Mouse (Mus musculus) hindbrain, embryonic 14.5 days (tissue): Measurements from ENCODE around the gene Nmu. TPM values are rescaled to one million over a fixed set of nuclear protein-coding genes. Genes with fewer than 3 reads are reported as not detected.

ENCODE experiments used
- ATAC-seq: fragments of 200-750 bp; cut with Nextera tagmentation; 2 replicates; pipeline ENCODE4 v1.8.0; 2017; ENCODE audit warnings: moderate number of reproducible peaks, mild to moderate bottlenecking, moderate TSS enrichment, moderate library complexity; ENCODE audit not compliant: low FRiP score
- DNase-seq: peaks from one replicate; pipeline ENCODE4 v3.0.0-alpha.2; 2015; ENCODE audit warnings: low spot score
- H3K27ac ChIP-seq: fragments of 300-500 bp; sonication (generic); 2 replicates; pipeline ENCODE4 v1.5.1; 2014; ENCODE audit warnings: mild to moderate bottlenecking, moderate library complexity
- H3K27me3 ChIP-seq: fragments of 300-500 bp; sonication (generic); 2 replicates; pipeline ENCODE4 v1.6.1; 2014; ENCODE audit warnings: mild to moderate bottlenecking, low read length, mixed read lengths; ENCODE audit not compliant: control insufficient read depth, insufficient read depth
- H3K36me3 ChIP-seq: fragments of 300-500 bp; sonication (generic); replicated peaks from 2 replicates; pipeline ENCODE4 v1.6.1; 2014; ENCODE audit not compliant: control insufficient read depth, insufficient read depth
- H3K4me1 ChIP-seq: fragments of 300-500 bp; sonication (generic); replicated peaks from 2 replicates; pipeline ENCODE4 v1.6.1; 2014; ENCODE audit warnings: antibody characterized with exemption, low read length, mixed read lengths; ENCODE audit not compliant: control insufficient read depth, insufficient read depth
- H3K4me2 ChIP-seq: fragments of 300-500 bp; sonication (generic); replicated peaks from 2 replicates; pipeline ENCODE4 v1.6.1; 2014; ENCODE audit warnings: mild to moderate bottlenecking, moderate library complexity
- H3K4me3 ChIP-seq: fragments of 300-500 bp; sonication (generic); replicated peaks from 2 replicates; pipeline ENCODE4 v1.5.1; 2014; ENCODE audit warnings: mild to moderate bottlenecking, low read length
- H3K9ac ChIP-seq: fragments of 300-500 bp; sonication (generic); 2 replicates; pipeline ENCODE4 v1.6.1; 2014
- H3K9me3 ChIP-seq: fragments of 300-500 bp; sonication (generic); 2 replicates; pipeline ENCODE4 v1.6.1; 2016; ENCODE audit warnings: low read length; ENCODE audit not compliant: control insufficient read depth
- WGBS: fragments of 180-500 bp; shearing (Covaris S2); extraction: QIAGEN DNeasy Blood & Tissue Kit; methylation state at CpG from one replicate; pipeline ENCODE4 v1.1.7; 2014; 5-methylcytosine and 5-hydroxymethylcytosine counted together
- polyA plus RNA-seq: library from polyadenylated mRNA; unstranded; fragments of >200 nt; fragmentation: Nextera tagmentation; extraction: Ambion mirVana; gene quantifications from 2 replicates; pipeline ENCODE4 v1.2.1, GENCODE M21; 2014

The Nmu gene
- polyA plus RNA-seq, 1 experiment from 2014 or later, result 2.2 TPM

- Histone ChIP-seq H3K4me1 (peaks cover 8% of the 10 kb centered on the region; the same call in 1 of the 2 replicates), H3K9ac (no peak overlapping the region), H3K4me2 (no peak overlapping the region), H3K27ac (no peak overlapping the region), H3K4me3 (no peak overlapping the region), H3K36me3 (no peaks in the 10 kb centered on the region), H3K9me3 (no peaks in the 10 kb centered on the region), H3K27me3 (peaks cover 26% of the 10 kb centered on the region)
- DNase-seq, result no peak
- WGBS, result 46% methylated on average over 5 of the region's 5 CpGs
- ATAC-seq, result no peak
Measured at GRCm38 (mm10) chr5:76365406-76365805, 1.8 kb upstream of the Nmu start.

DNA sequence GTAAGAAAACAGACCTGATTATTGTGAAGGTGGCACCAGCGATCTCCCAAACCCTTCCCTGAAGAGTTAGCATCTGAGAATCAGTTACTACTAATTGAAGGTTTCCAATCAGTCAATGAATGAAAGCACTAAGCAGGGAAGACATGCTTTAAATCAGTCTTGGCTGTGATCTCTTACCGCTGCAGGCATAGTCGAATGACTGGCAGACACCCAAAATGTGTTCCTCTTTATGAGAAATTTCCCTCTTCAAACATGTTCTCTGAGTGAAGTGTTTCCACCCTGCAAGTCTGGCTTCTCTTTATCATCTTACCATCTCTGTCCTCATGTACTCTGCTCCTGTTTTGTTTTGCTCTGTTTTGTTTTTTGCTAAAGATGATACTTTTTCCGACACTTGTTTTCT, 2.8 kb downstream of the Nmu start:
- 87% methylated on average over 4 of the region's 4 CpGs for WGBS
- Histone ChIP-seq H3K4me2 (no peak overlapping the region), H3K27me3 (peaks cover 26% of the 10 kb centered on the region), H3K4me1 (peaks cover 8% of the 10 kb centered on the region; the same call in 1 of the 2 replicates), H3K9me3 (no peaks in the 10 kb centered on the region), H3K9ac (no peak overlapping the region), H3K4me3 (no peak overlapping the region), H3K36me3 (no peaks in the 10 kb centered on the region), H3K27ac (no peak overlapping the region)
- DNase-seq (no peak), ATAC-seq (no peak)

GRCm38 (mm10) chr5:76360057-76360456, 3.5 kb downstream of the Nmu start:
- Histone ChIP-seq H3K4me3 (no peak overlapping the region), H3K4me2 (no peak overlapping the region), H3K27ac (no peak overlapping the region), H3K9ac (no peak overlapping the region), H3K36me3 (no peaks in the 10 kb centered on the region), H3K9me3 (no peaks in the 10 kb centered on the region), H3K27me3 (peaks cover 26% of the 10 kb centered on the region), H3K4me1 (peaks cover 8% of the 10 kb centered on the region; the same call in 1 of the 2 replicates)
- no peak for DNase-seq
- ATAC-seq, result no peak
- WGBS, result 94% methylated on average over 1 of the region's 1 CpGs

- peak; percentile 55; the same call in 1 of the 2 replicates for ATAC-seq
- no peaks in the 10 kb centered on the region for H3K4me1 ChIP-seq
- H3K9ac ChIP-seq, result no peak overlapping the region
- no peaks in the 10 kb centered on the region for H3K27me3 ChIP-seq
- no peaks in the 10 kb centered on the region for H3K9me3 ChIP-seq
- H3K4me2 ChIP-seq, result no peak overlapping the region
- no peak overlapping the region for H3K27ac ChIP-seq
- H3K36me3 ChIP-seq, result no peaks in the 10 kb centered on the region
- DNase-seq, result no peak
- no peak overlapping the region for H3K4me3 ChIP-seq
- WGBS, result 41% methylated on average over 7 of the region's 7 CpGs
Measured at GRCm38 (mm10) chr5:76351953-76352611, 11.5 kb downstream of the Nmu start.

DNA sequence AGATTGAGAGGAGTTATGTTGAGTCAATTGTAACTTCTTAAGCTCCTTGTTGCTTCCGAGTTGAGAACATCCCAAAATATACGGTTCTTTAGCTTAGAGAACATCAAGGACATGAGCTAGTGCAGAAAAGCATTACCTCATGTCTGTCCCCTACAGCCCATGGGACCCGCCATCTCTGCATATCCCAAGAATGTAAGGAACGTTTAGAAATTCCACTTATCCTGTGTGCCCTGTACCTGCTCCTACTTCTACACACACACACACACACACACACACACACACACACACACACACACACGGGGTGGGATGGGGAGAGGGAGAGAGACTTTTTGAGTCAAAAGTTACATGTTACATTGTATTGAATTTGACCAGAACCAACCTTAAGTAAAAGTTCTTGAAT, 12.1 kb downstream of the Nmu start:
- Histone ChIP-seq H3K4me3 (no peak overlapping the region), H3K4me1 (no peaks in the 10 kb centered on the region), H3K9ac (no peak overlapping the region), H3K4me2 (no peak overlapping the region), H3K27ac (no peak overlapping the region), H3K9me3 (no peaks in the 10 kb centered on the region), H3K27me3 (no peaks in the 10 kb centered on the region), H3K36me3 (no peaks in the 10 kb centered on the region)
- ATAC-seq, result no peak
- DNase-seq, result no peak
- 79% methylated on average over 5 of the region's 5 CpGs for WGBS

DNA sequence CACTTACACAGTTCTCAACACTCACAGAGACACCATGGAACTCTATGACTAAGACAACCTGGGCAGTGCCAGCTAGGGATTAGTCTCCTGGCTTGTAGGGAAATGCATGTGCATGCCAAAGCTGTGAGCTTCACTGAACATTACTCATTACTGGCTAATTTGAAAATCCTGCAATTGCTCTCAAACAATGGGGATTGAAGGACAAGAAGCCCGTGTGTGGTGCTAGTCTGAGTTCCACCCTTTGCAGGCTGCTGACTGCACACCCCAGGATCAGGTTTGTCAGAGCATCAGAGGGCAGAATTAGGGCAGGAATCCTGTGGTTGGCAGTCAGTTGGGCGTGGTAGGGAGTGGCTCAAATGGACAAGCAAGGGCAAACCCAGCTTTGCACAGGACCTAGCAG, 17.5 kb downstream of the Nmu start:
- no peak for DNase-seq
- 63% methylated on average over 2 of the region's 2 CpGs for WGBS

DNA sequence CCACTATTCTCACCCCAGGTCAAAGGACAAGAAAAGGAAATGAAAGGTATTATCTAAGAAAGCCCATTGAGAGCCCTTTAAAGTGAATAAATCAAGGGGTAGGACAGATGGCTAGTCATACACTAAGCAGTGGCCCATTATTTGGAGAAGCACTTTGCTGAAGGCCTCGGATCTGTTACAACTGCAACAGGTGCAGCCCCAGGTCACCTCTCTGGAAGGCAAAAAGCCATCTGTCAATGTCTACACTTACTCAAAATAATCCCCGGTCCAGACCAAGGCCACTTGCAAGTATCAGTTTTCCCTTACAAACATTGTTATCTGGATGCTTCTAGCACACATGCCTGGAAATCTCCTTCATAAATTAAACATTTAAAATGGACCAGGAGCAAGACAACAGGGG, 22.7 kb downstream of the Nmu start:
- no peaks in the 10 kb centered on the region for H3K4me1 ChIP-seq
- H3K9ac ChIP-seq, result no peak overlapping the region
- no peaks in the 10 kb centered on the region for H3K36me3 ChIP-seq
- no peak overlapping the region for H3K27ac ChIP-seq
- H3K27me3 ChIP-seq, result no peaks in the 10 kb centered on the region
- ATAC-seq, result no peak
- H3K9me3 ChIP-seq, result no peaks in the 10 kb centered on the region
- H3K4me2 ChIP-seq, result no peak overlapping the region
- DNase-seq, result no peak
- 77% methylated on average over 2 of the region's 2 CpGs for WGBS
- no peak overlapping the region for H3K4me3 ChIP-seq

More for the DNA sequence above, 17.5 kb downstream of the Nmu start:
- Histone ChIP-seq H3K27me3 (no peaks in the 10 kb centered on the region), H3K4me2 (no peak overlapping the region), H3K4me1 (no peaks in the 10 kb centered on the region), H3K36me3 (no peaks in the 10 kb centered on the region), H3K4me3 (no peak overlapping the region), H3K9ac (no peak overlapping the region), H3K27ac (no peak overlapping the region), H3K9me3 (no peaks in the 10 kb centered on the region)
- ATAC-seq, result no peak

DNA sequence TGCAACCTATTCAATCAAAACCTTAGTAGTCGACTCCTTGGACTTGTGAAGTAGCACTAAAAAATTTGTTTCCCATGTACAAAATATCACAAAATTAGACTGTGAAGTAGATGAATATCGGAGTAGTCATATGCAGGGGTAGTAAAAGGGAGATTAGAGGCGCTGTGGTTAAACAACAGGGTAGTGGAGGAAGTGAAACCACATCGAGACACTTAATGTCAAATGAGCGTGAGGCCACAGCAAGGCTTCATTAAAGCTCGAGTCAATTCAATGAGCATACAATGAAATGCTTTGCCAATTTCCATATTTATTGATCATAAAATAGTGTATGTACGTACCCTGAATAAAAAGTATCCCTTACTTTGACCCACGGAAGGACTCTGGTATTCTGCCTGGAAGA, 26.5 kb downstream of the Nmu start:
- Histone ChIP-seq H3K27ac (no peak overlapping the region), H3K4me2 (no peak overlapping the region), H3K4me3 (no peak overlapping the region), H3K36me3 (no peaks in the 10 kb centered on the region), H3K9ac (no peak overlapping the region), H3K4me1 (no peaks in the 10 kb centered on the region), H3K9me3 (no peaks in the 10 kb centered on the region), H3K27me3 (no peaks in the 10 kb centered on the region)
- WGBS, result 84% methylated on average over 8 of the region's 8 CpGs
- ATAC-seq (no peak), DNase-seq (no peak)

DNA sequence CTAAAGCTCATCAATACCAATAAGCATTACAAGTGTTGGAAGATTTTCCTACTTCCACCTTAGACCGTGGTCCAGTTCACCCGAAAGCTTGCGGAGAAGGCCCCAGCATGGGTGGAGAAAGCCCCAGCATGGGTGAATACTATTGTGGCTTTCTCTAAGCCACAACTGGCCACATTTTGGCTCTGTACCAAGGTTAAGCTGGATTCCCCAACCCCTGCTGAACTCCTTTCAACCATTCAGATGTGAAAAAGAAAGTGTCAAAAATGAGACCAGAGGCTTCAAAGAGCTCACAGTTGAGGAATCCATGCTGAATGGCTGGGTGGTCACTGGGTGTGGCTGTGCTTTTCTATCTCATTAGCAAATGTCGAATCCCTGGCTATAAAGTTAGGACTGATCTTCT, 29.8 kb downstream of the Nmu start:
- no peak overlapping the region for H3K4me2 ChIP-seq
- no peaks in the 10 kb centered on the region for H3K36me3 ChIP-seq
- H3K4me1 ChIP-seq, result no peaks in the 10 kb centered on the region
- no peak overlapping the region for H3K27ac ChIP-seq
- no peak overlapping the region for H3K4me3 ChIP-seq
- no peaks in the 10 kb centered on the region for H3K27me3 ChIP-seq
- 67% methylated on average over 4 of the region's 4 CpGs for WGBS
- no peak for ATAC-seq
- no peaks in the 10 kb centered on the region for H3K9me3 ChIP-seq
- no peak for DNase-seq
- no peak overlapping the region for H3K9ac ChIP-seq

DNA sequence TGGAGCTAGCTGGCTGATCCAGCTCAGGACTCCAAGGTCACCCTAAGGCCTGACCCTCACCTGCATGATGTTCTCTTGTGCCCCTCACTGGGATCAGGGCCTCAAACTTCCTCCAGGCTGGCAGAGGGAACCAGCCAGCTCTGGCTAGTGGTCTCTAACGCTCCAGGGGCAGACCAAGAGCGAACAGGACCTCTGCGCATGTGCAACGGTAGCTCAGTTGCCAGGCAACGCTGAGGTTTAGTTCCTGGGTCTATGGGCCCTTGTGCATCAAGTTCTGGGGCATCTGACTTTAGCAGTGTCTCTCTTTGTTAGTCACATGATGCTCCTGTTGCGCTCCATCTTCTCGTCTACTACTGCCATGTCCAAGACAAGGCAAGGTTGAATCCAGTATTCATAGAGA, 32.6 kb downstream of the Nmu start, which contains the start of gene Pdcl2:
Gene Pdcl2, minus strand, starts transcription at position 204 of the 400 bp plus-strand sequence.
- Histone ChIP-seq H3K27me3 (no peaks in the 10 kb centered on the region), H3K4me1 (no peaks in the 10 kb centered on the region), H3K4me2 (no peak within 1 kb of the TSS), H3K27ac (no peak within 1 kb of the TSS), H3K9ac (no peak within 1 kb of the TSS), H3K9me3 (no peaks in the 10 kb centered on the region), H3K4me3 (no peak within 1 kb of the TSS), H3K36me3 (no peaks in the 10 kb centered on the region)
- no peak for DNase-seq
- ATAC-seq, result no peak
- 88% methylated on average over 7 of the region's 7 CpGs for WGBS
